Mouse (Mus musculus) forebrain, embryonic 11.5 days (tissue): ENCODE results near the gene Khdrbs2. TPM values are rescaled to one million over a fixed set of nuclear protein-coding genes. Genes with fewer than 3 reads are reported as not detected.

ENCODE experiments used
- ATAC-seq: fragments of 200-750 bp; cut with Nextera tagmentation; replicated peaks from 2 replicates; pipeline ENCODE4 v1.8.0; 2017; ENCODE audit warnings: moderate TSS enrichment; ENCODE audit not compliant: low FRiP score
- DNase-seq: peaks from one replicate; pipeline ENCODE4 v3.0.0-alpha.2; 2017; ENCODE audit warnings: low spot score
- H3K27ac ChIP-seq: fragments of 300-500 bp; sonication (generic); 2 replicates; pipeline ENCODE4 v1.5.1; 2014; ENCODE audit warnings: low read depth, low read length
- H3K27me3 ChIP-seq: fragments of 300-500 bp; sonication (generic); 2 replicates; pipeline ENCODE4 v1.6.1; 2014; ENCODE audit warnings: mild to moderate bottlenecking, low read length, mixed read lengths; ENCODE audit not compliant: control insufficient read depth, insufficient read depth
- H3K36me3 ChIP-seq: fragments of 300-500 bp; sonication (generic); 2 replicates; pipeline ENCODE4 v1.6.1; 2014; ENCODE audit warnings: mild to moderate bottlenecking, low read length, moderate library complexity, mixed read lengths; ENCODE audit not compliant: control insufficient read depth, insufficient read depth
- H3K4me1 ChIP-seq: fragments of 300-500 bp; sonication (generic); replicated peaks from 2 replicates; pipeline ENCODE4 v1.6.1; 2014; ENCODE audit warnings: low read length, mixed read lengths; ENCODE audit not compliant: control insufficient read depth, insufficient read depth
- H3K4me2 ChIP-seq: fragments of 300-500 bp; sonication (generic); 2 replicates; pipeline ENCODE4 v1.6.1; 2014; ENCODE audit warnings: low read depth, mild to moderate bottlenecking, low read length, moderate library complexity, mixed read lengths; ENCODE audit not compliant: severe bottlenecking
- H3K4me3 ChIP-seq: fragments of 300-500 bp; sonication (generic); 2 replicates; pipeline ENCODE4 v1.5.1; 2014; ENCODE audit warnings: low read depth, low read length
- H3K9ac ChIP-seq: fragments of 300-500 bp; sonication (generic); 2 replicates; pipeline ENCODE4 v1.6.1; 2014; ENCODE audit warnings: low read length
- H3K9me3 ChIP-seq: fragments of 300-500 bp; sonication (generic); 2 replicates; pipeline ENCODE4 v1.6.1; 2016; ENCODE audit warnings: low read length, mixed read lengths; ENCODE audit not compliant: control insufficient read depth
- WGBS: fragments of 180-500 bp; shearing (Covaris S2); extraction: QIAGEN DNeasy Blood & Tissue Kit; methylation state at CpG from one replicate; pipeline ENCODE4 v1.1.7; 2014; 5-methylcytosine and 5-hydroxymethylcytosine counted together
- polyA plus RNA-seq: library from polyadenylated mRNA; unstranded; fragments of >200 nt; fragmentation: Nextera tagmentation; extraction: Ambion mirVana; gene quantifications from 2 replicates; pipeline ENCODE4 v1.2.1, GENCODE M21; 2014

The Khdrbs2 gene
- polyA plus RNA-seq, 1 experiment from 2014 or later = 13.1 TPM

- no peaks in the 10 kb centered on the region for H3K4me1 ChIP-seq
- H3K9me3 ChIP-seq = no peaks in the 10 kb centered on the region
- 75% methylated on average over 3 of the region's 3 CpGs for WGBS
- no peak overlapping the region for H3K4me2 ChIP-seq
- no peak overlapping the region for H3K9ac ChIP-seq
- no peak overlapping the region for H3K4me3 ChIP-seq
- ATAC-seq (no peak), DNase-seq (no peak)
- no peaks in the 10 kb centered on the region for H3K27me3 ChIP-seq
- H3K36me3 ChIP-seq = no peaks in the 10 kb centered on the region
- no peak overlapping the region for H3K27ac ChIP-seq
Measured at GRCm38 (mm10) chr1:32649647-32650209, 477.2 kb downstream of the Khdrbs2 start.

GRCm38 (mm10) chr1:32693806-32694205, 521.3 kb downstream of the Khdrbs2 start:
- H3K27ac ChIP-seq = no peak overlapping the region
- WGBS = 90% methylated on average over 9 of the region's 9 CpGs
- ATAC-seq = no peak
- H3K9me3 ChIP-seq = no peaks in the 10 kb centered on the region
- no peak for DNase-seq
- no peak overlapping the region for H3K4me2 ChIP-seq
- H3K36me3 ChIP-seq = no peaks in the 10 kb centered on the region
- no peak overlapping the region for H3K9ac ChIP-seq
- no peak overlapping the region for H3K4me3 ChIP-seq
- no peaks in the 10 kb centered on the region for H3K4me1 ChIP-seq
- no peaks in the 10 kb centered on the region for H3K27me3 ChIP-seq

GRCm38 (mm10) chr1:32700132-32700531, 527.6 kb downstream of the Khdrbs2 start:
- no peak for DNase-seq
- Histone ChIP-seq H3K4me1 (no peaks in the 10 kb centered on the region), H3K27ac (no peak overlapping the region), H3K4me2 (no peak overlapping the region), H3K9ac (no peak overlapping the region), H3K9me3 (no peaks in the 10 kb centered on the region), H3K4me3 (no peak overlapping the region), H3K36me3 (no peaks in the 10 kb centered on the region), H3K27me3 (no peaks in the 10 kb centered on the region)
- WGBS = 94% methylated on average over 4 of the region's 4 CpGs
- ATAC-seq = no peak

GRCm38 (mm10) chr1:32701267-32701666, 528.8 kb downstream of the Khdrbs2 start:
- ATAC-seq (no peak), DNase-seq (no peak)
- no peaks in the 10 kb centered on the region for H3K4me1 ChIP-seq
- no peaks in the 10 kb centered on the region for H3K27me3 ChIP-seq
- H3K4me2 ChIP-seq = no peak overlapping the region
- H3K9me3 ChIP-seq = no peaks in the 10 kb centered on the region
- no peak overlapping the region for H3K4me3 ChIP-seq
- no peak overlapping the region for H3K27ac ChIP-seq
- WGBS = 93% methylated on average over 3 of the region's 3 CpGs
- H3K9ac ChIP-seq = no peak overlapping the region
- no peaks in the 10 kb centered on the region for H3K36me3 ChIP-seq
